Mouse (Mus musculus) CD8-positive naive resting alpha-beta T cell, adult 57 days (primary cell): Measurements from ENCODE around the gene Spg21. TPM values are rescaled to one million over a fixed set of nuclear protein-coding genes. Genes with fewer than 3 reads are reported as not detected.

Experiments
- total RNA-seq: library from RNA; stranded (reverse); gene quantifications from one replicate; pipeline ENCODE4 v1.2.4, GENCODE M21; 2023

Gene Spg21
- total RNA-seq: 43.0 TPM

GRCm38 (mm10) chr9:65460732-65461442 is at the start of gene Spg21:
Spg21 (plus strand) TSS chr9:65460947.

GRCm38 (mm10) chr9:65422760-65423501 is 37.8 kb upstream of the Spg21 start, which contains the start of gene Slc51b:
Slc51b (minus strand) TSS chr9:65422955.

GRCm38 (mm10) chr9:65435671-65436301 is 25.0 kb upstream of the Spg21 start, which contains the start of gene Mtfmt:
Mtfmt (plus strand) TSS chr9:65435782.

GRCm38 (mm10) chr9:65519807-65520504 is 59.2 kb downstream of the Spg21 start, which contains the start of gene Ankdd1a:
Ankdd1a (minus strand) TSS chr9:65520193.

Other genes starting within 250 kb of the Spg21 start
- not detected for gene Cilp, start 195.8 kb upstream of the Spg21 start, total RNA-seq
- 32.2 TPM for gene Clpx, start 166.7 kb upstream of the Spg21 start, total RNA-seq
- 15.5 TPM for gene Pdcd7, start 114.8 kb upstream of the Spg21 start, total RNA-seq
- gene Ubap1l, start 99.9 kb upstream of the Spg21 start, total RNA-seq: 1.1 TPM
- not detected for gene Kbtbd13, start 69.3 kb upstream of the Spg21 start, total RNA-seq
- gene Rasl12, start 62.4 kb upstream of the Spg21 start, total RNA-seq: 0.21 TPM
- gene Slc51b, start 38.0 kb upstream of the Spg21 start, total RNA-seq: not detected
- 26.8 TPM for gene Mtfmt, start 25.2 kb upstream of the Spg21 start, total RNA-seq
- gene Ankdd1a, start 59.2 kb downstream of the Spg21 start, total RNA-seq: not detected
- gene Plekho2, start 119.1 kb downstream of the Spg21 start, total RNA-seq: 48.3 TPM
- gene Pif1, start 126.2 kb downstream of the Spg21 start, total RNA-seq: not detected
- gene Rbpms2, start 168.7 kb downstream of the Spg21 start, total RNA-seq: 0.70 TPM
- 25.1 TPM for gene Oaz2, start 207.1 kb downstream of the Spg21 start, total RNA-seq